Mouse (Mus musculus) heart, embryonic 13.5 days (tissue): ENCODE data around the gene Maip1. TPM values are rescaled to one million over a fixed set of nuclear protein-coding genes. Genes with fewer than 3 reads are reported as not detected.

Source experiments
- ATAC-seq: fragments of 200-750 bp; cut with Nextera tagmentation; 2 replicates; pipeline ENCODE4 v1.8.0; 2017; ENCODE audit warnings: moderate TSS enrichment; ENCODE audit not compliant: insufficient number of reproducible peaks, low FRiP score, low TSS enrichment; ENCODE audit errors: extremely low read depth
- H3K27ac ChIP-seq: fragments of 300-500 bp; sonication (generic); replicated peaks from 2 replicates; pipeline ENCODE4 v1.5.1; 2015; ENCODE audit warnings: moderate library complexity, mild to moderate bottlenecking, inconsistent platforms
- H3K27me3 ChIP-seq: fragments of 300-500 bp; sonication (generic); replicated peaks from 2 replicates; pipeline ENCODE4 v1.6.1; 2015; ENCODE audit warnings: mild to moderate bottlenecking, inconsistent platforms
- H3K36me3 ChIP-seq: fragments of 300-500 bp; sonication (generic); 2 replicates; pipeline ENCODE4 v1.6.1; 2015; ENCODE audit warnings: mild to moderate bottlenecking, inconsistent platforms
- H3K4me1 ChIP-seq: fragments of 300-500 bp; sonication (generic); 2 replicates; pipeline ENCODE4 v1.6.1; 2015; ENCODE audit warnings: inconsistent platforms
- H3K4me2 ChIP-seq: fragments of 300-500 bp; sonication (generic); 2 replicates; pipeline ENCODE4 v1.6.1; 2015; ENCODE audit warnings: inconsistent platforms, mild to moderate bottlenecking, moderate library complexity
- H3K4me3 ChIP-seq: fragments of 300-500 bp; sonication (generic); 2 replicates; pipeline ENCODE4 v1.5.1; 2015; ENCODE audit warnings: moderate library complexity, mild to moderate bottlenecking, inconsistent platforms
- H3K9ac ChIP-seq: fragments of 300-500 bp; sonication (generic); 2 replicates; pipeline ENCODE4 v1.6.1; 2015; ENCODE audit warnings: inconsistent platforms, mild to moderate bottlenecking, moderate library complexity
- H3K9me3 ChIP-seq: fragments of 300-500 bp; sonication (generic); 2 replicates; pipeline ENCODE4 v1.6.1; 2016; ENCODE audit warnings: inconsistent platforms
- WGBS: fragments of 180-500 bp; shearing (Covaris S2); methylation state at CpG from one replicate; pipeline ENCODE4 v1.1.7; 2015; ENCODE audit warnings: mixed read lengths; 5-methylcytosine and 5-hydroxymethylcytosine counted together
- polyA plus RNA-seq: library from polyadenylated mRNA; unstranded; fragments of >200 nt; fragmentation: Nextera tagmentation; extraction: Ambion mirVana; gene quantifications from 2 replicates; pipeline ENCODE4 v1.2.1, GENCODE M21; 2015

Maip1 gene
- 14.8 and 14.9 TPM in 2 replicates for polyA plus RNA-seq

GRCm38 (mm10) chr1:57406187-57407151 is at the start of gene Maip1, which contains the start of gene Tyw5:
Maip1 (plus strand) TSS chr1:57406328.
Tyw5 (minus strand) TSS chr1:57407101.
- peak within 1 kb of the TSS; percentile 95 for H3K4me3 ChIP-seq
- peaks cover 18% of the 10 kb centered on the region for H3K36me3 ChIP-seq
- no peaks in the 10 kb centered on the region for H3K9me3 ChIP-seq
- H3K4me2 ChIP-seq, result peak within 1 kb of the TSS; percentile 75
- under 1% methylated on average over 72 of the region's 72 CpGs for WGBS
- H3K9ac ChIP-seq, result peak within 1 kb of the TSS; percentile 96
- peak within 1 kb of the TSS; percentile 97 for H3K27ac ChIP-seq
- H3K27me3 ChIP-seq, result no peaks in the 10 kb centered on the region
- peak; percentile 68 for ATAC-seq
- H3K4me1 ChIP-seq, result peaks cover 34% of the 10 kb centered on the region

DNA sequence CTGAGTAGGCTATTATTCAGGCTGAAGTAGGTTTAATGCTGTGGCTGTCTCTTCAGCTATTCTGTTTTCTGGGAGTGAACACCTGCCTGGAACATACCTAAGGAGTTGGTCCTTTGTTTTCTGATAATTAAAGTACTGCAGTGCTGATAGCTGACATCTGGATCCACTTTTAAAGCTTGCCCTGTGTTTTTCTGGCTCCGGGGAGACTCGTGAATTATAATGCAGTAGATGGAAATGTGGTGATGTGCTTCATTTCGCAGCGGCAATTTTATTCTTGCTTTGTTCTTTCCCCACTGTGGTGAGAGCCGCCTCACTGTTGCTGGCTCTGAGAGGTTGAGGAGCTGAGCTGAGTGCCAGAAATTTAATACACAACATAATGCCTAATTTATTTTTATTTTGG is 47.6 kb upstream of the Maip1 start:
- H3K9ac ChIP-seq, result no peak overlapping the region
- H3K4me2 ChIP-seq, result no peak overlapping the region
- no peak overlapping the region for H3K4me3 ChIP-seq
- no peak for ATAC-seq
- H3K4me1 ChIP-seq, result no peaks in the 10 kb centered on the region
- H3K9me3 ChIP-seq, result no peaks in the 10 kb centered on the region
- 80% methylated on average over 5 of the region's 5 CpGs for WGBS
- H3K27me3 ChIP-seq, result no peaks in the 10 kb centered on the region
- H3K27ac ChIP-seq, result no peak overlapping the region
- no peaks in the 10 kb centered on the region for H3K36me3 ChIP-seq

GRCm38 (mm10) chr1:57367446-57367845 is 38.7 kb upstream of the Maip1 start:
- Histone ChIP-seq H3K27ac (no peak overlapping the region), H3K4me2 (no peak overlapping the region), H3K36me3 (no peaks in the 10 kb centered on the region), H3K27me3 (no peaks in the 10 kb centered on the region), H3K4me1 (no peaks in the 10 kb centered on the region), H3K4me3 (no peak overlapping the region), H3K9me3 (no peaks in the 10 kb centered on the region), H3K9ac (no peak overlapping the region)
- ATAC-seq, result no peak
- 87% methylated on average over 3 of the region's 3 CpGs for WGBS

DNA sequence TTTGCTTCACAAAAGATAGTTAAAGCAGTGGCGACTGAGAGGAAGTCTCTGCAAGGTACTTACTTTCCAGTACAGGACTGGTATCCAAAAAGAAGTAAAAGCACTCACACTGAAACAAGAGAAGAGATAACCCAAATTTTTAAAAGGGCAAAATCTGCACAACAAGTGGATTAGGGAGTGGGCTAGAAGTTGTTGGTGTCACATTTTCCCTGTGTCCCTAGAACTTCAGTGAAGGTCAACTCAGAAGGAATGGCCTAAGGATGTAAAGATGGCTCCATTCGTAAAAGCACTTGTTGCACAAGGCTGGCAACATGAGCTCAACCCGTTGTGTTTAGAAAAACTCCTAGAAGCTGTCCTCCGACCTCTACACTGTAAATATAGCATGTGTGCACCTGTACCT is 37.0 kb upstream of the Maip1 start:
- whole genome bisulfite sequencing, result 69% methylated on average over 4 of the region's 4 CpGs
- no peak overlapping the region for H3K4me3 ChIP-seq
- no peak overlapping the region for H3K9ac ChIP-seq
- no peak for ATAC-seq
- H3K27ac ChIP-seq, result no peak overlapping the region
- no peaks in the 10 kb centered on the region for H3K9me3 ChIP-seq
- no peaks in the 10 kb centered on the region for H3K4me1 ChIP-seq
- H3K27me3 ChIP-seq, result no peaks in the 10 kb centered on the region
- no peak overlapping the region for H3K4me2 ChIP-seq
- H3K36me3 ChIP-seq, result no peaks in the 10 kb centered on the region

GRCm38 (mm10) chr1:57370451-57370850 is 35.7 kb upstream of the Maip1 start:
- H3K4me1 ChIP-seq, result no peaks in the 10 kb centered on the region

GRCm38 (mm10) chr1:57375276-57375675 is 30.9 kb upstream of the Maip1 start:
- Histone ChIP-seq H3K4me2 (no peak overlapping the region), H3K4me1 (peaks cover 14% of the 10 kb centered on the region), H3K9ac (no peak overlapping the region), H3K27me3 (no peaks in the 10 kb centered on the region), H3K27ac (no peak overlapping the region), H3K36me3 (no peaks in the 10 kb centered on the region; the same call in 1 of the 2 replicates), H3K9me3 (no peaks in the 10 kb centered on the region), H3K4me3 (no peak overlapping the region)
- WGBS, result 82% methylated on average over 2 of the region's 2 CpGs
- ATAC-seq, result no peak

More at GRCm38 (mm10) chr1:57370451-57370850, 35.7 kb upstream of the Maip1 start:
- Histone ChIP-seq H3K27ac (no peak overlapping the region), H3K36me3 (no peaks in the 10 kb centered on the region), H3K4me3 (no peak overlapping the region), H3K9ac (no peak overlapping the region), H3K27me3 (no peaks in the 10 kb centered on the region), H3K4me2 (no peak overlapping the region), H3K9me3 (no peaks in the 10 kb centered on the region)
- no peak for ATAC-seq
- 69% methylated on average over 4 of the region's 4 CpGs for WGBS

DNA sequence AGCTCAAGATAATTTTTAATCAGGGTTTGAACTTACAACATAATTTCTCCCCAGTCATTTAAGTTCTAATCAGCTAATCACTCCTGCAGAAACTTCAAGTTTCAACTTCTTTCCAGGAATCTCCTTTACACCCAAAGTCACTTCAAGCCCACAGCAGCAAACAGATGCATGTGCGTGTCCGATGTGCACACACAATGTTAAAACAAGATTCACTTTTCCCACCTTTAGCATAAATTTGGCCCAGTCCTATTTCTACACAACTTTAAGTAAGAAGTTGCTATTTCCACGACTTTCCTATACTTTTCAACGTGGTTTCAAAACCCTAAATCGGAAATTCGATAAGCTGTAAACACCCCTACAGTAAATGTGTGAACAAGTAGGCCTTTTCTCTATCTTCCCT is 29.3 kb upstream of the Maip1 start:
- no peaks in the 10 kb centered on the region for H3K9me3 ChIP-seq
- H3K4me3 ChIP-seq, result peak overlapping the region; percentile 84
- peaks cover 14% of the 10 kb centered on the region for H3K4me1 ChIP-seq
- WGBS, result 48% methylated on average over 6 of the region's 6 CpGs
- no peaks in the 10 kb centered on the region; the same call in 1 of the 2 replicates for H3K36me3 ChIP-seq
- H3K9ac ChIP-seq, result peak overlapping the region; percentile 17; the same call in 1 of the 2 replicates
- peak overlapping the region; percentile 82 for H3K4me2 ChIP-seq
- 0 out of 2 replicates have a peak overlapping the region, but pooled peaks have one; percentile 26 for H3K27ac ChIP-seq
- no peak for ATAC-seq
- no peaks in the 10 kb centered on the region for H3K27me3 ChIP-seq

- ATAC-seq, result peak; percentile 93
- peaks cover 14% of the 10 kb centered on the region for H3K4me1 ChIP-seq
- H3K36me3 ChIP-seq, result no peaks in the 10 kb centered on the region; the same call in 1 of the 2 replicates
- peak within 1 kb of the TSS; percentile 84 for H3K4me3 ChIP-seq
- no peaks in the 10 kb centered on the region for H3K27me3 ChIP-seq
- peak within 1 kb of the TSS; percentile 96 for H3K9ac ChIP-seq
- under 1% methylated on average over 76 of the region's 81 CpGs for WGBS
- H3K4me2 ChIP-seq, result peak within 1 kb of the TSS; percentile 82
- H3K9me3 ChIP-seq, result no peaks in the 10 kb centered on the region
- H3K27ac ChIP-seq, result peak within 1 kb of the TSS; percentile 83
These were observed 28.5 kb upstream of the Maip1 start, which contains the start of gene 1700066M21Rik for GRCm38 (mm10) chr1:57377376-57378341. 1700066M21Rik (plus strand) TSS chr1:57377620.

GRCm38 (mm10) chr1:57386519-57386918 is 19.6 kb upstream of the Maip1 start:
- no peak overlapping the region for H3K27ac ChIP-seq
- H3K36me3 ChIP-seq, result peaks cover 27% of the 10 kb centered on the region
- no peak overlapping the region for H3K4me3 ChIP-seq

DNA sequence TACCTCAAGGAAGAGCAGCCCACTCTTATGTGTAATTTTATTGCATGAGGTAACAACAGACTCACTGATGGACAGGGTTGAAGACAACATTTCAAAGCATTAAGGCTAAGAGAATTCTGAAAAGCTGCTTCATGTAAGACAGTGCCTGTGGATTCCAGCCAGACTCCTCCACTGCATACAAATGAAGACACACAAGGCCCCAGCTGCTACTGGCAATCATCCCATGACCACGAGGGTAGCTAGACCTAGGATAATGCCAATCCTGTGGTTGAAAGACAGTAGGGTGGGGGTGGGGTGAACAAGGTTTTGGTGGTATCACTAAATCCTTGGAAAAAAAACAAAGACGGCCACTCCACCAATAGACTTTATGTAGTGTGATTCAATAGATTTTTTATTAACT is 18.3 kb upstream of the Maip1 start:
- no peak overlapping the region for H3K4me3 ChIP-seq
- no peaks in the 10 kb centered on the region for H3K9me3 ChIP-seq
- H3K4me1 ChIP-seq, result no peaks in the 10 kb centered on the region
- H3K27ac ChIP-seq, result no peak overlapping the region
- H3K4me2 ChIP-seq, result no peak overlapping the region
- no peak overlapping the region for H3K9ac ChIP-seq
- ATAC-seq, result no peak
- no peaks in the 10 kb centered on the region for H3K27me3 ChIP-seq
- H3K36me3 ChIP-seq, result peaks cover 38% of the 10 kb centered on the region
- 80% methylated on average over 2 of the region's 2 CpGs for WGBS

More at GRCm38 (mm10) chr1:57386519-57386918, 19.6 kb upstream of the Maip1 start:
- no peak overlapping the region for H3K9ac ChIP-seq
- no peaks in the 10 kb centered on the region for H3K4me1 ChIP-seq
- no peak overlapping the region for H3K4me2 ChIP-seq
- H3K9me3 ChIP-seq, result no peaks in the 10 kb centered on the region
- no peak for ATAC-seq
- H3K27me3 ChIP-seq, result no peaks in the 10 kb centered on the region
